27 mouse cellular contexts compared by ENCODE assay signal in the genomic region with DNA sequence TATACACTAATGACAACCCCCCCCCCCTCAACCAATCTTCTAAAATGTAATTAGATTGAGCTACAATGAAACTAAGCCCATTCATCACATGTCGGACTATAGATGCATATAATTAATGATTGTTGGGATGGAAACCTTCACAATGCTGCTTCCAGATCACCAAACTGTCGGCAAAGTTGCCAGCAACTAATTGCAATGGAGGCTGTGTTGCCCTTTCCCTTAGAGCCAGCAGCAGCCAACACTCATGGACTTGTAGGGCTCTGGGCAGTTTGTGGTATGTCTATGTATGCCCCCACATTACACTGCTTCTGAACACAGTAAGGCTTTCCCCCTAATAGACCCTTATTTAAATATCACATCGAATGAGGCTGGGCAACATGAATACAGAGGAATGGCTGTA.
"Had no signal": no experiment of that assay in that cellular context is flagged by ENCODE, and none has a peak within 500 bp of the region (broad histone marks: within the 10 kb centered on the region; RNA-seq: fewer than 3 reads in every experiment).

No protein-coding gene starts in this region.

- DNase-seq: gastrocnemius, adult 2 months; gastrocnemius, postnatal 10 days; gastrocnemius, postnatal 25 days; heart, adult 2 months; heart, postnatal 10 days; heart, postnatal 4 days; kidney, adult 18-20 months; kidney, adult 8-10 months; kidney, postnatal 10 days; kidney, postnatal 25 days; kidney, postnatal 4 days; liver; liver, embryonic 13.5 days had no signal

- H3K27me3 ChIP-seq: heart, embryonic 12.5 days; intestine, embryonic 15.5 days; limb, embryonic 12.5 days; liver, embryonic 13.5 days; liver, embryonic 15.5 days had no signal

- H3K4me2 ChIP-seq: heart, embryonic 12.5 days; hindbrain, embryonic 12.5 days; hindbrain, embryonic 15.5 days; intestine, embryonic 15.5 days; limb, embryonic 12.5 days; liver, embryonic 11.5 days; liver, embryonic 13.5 days; liver, embryonic 15.5 days had no signal

- H3K9ac ChIP-seq: heart, embryonic 12.5 days; hindbrain, embryonic 12.5 days; hindbrain, embryonic 15.5 days; intestine, embryonic 15.5 days; limb, embryonic 12.5 days; liver, embryonic 13.5 days; liver, embryonic 15.5 days had no signal

- ATAC-seq: inflammation-experienced regulatory T-cells, adult 6 months; intestine, embryonic 15.5 days; intestine, postnatal 0 days had no signal

- H3K27ac ChIP-seq: gastrocnemius, adult 2 months; heart, adult 2 months; heart, embryonic 10.5 days; intestine, embryonic 15.5 days; layer of hippocampus, adult 2 months; left cerebral cortex, adult 2 months; limb, embryonic 12.5 days; liver, embryonic 13.5 days; liver, embryonic 15.5 days had no signal

- H3K4me3 ChIP-seq: gastrocnemius, adult 2 months; heart, adult 2 months; heart, embryonic 10.5 days; heart, embryonic 12.5 days; hindbrain, embryonic 10.5 days; hindbrain, embryonic 12.5 days; hindbrain, embryonic 15.5 days; intestine, embryonic 15.5 days; layer of hippocampus, adult 2 months; left cerebral cortex, adult 2 months; limb, embryonic 10.5 days; limb, embryonic 12.5 days; liver, embryonic 13.5 days; liver, embryonic 15.5 days had no signal

- H3K9me3 ChIP-seq: heart, embryonic 10.5 days; heart, embryonic 12.5 days; hindbrain, embryonic 10.5 days; hindbrain, embryonic 12.5 days; hindbrain, embryonic 15.5 days; intestine, embryonic 15.5 days; limb, embryonic 10.5 days; limb, embryonic 12.5 days; liver, embryonic 13.5 days; liver, embryonic 15.5 days had no signal

- H3K4me1 ChIP-seq: intestine, embryonic 15.5 days; liver, embryonic 13.5 days; liver, embryonic 15.5 days had no signal
